Mouse (Mus musculus) urinary bladder, postnatal 14 days (tissue): ENCODE measurements around the gene Fstl4.

Experiments used
- DNase-seq: peaks from one replicate; pipeline ENCODE4 v3.0.0; 2021; ENCODE audit warnings: low spot score

The Fstl4 gene

DNA sequence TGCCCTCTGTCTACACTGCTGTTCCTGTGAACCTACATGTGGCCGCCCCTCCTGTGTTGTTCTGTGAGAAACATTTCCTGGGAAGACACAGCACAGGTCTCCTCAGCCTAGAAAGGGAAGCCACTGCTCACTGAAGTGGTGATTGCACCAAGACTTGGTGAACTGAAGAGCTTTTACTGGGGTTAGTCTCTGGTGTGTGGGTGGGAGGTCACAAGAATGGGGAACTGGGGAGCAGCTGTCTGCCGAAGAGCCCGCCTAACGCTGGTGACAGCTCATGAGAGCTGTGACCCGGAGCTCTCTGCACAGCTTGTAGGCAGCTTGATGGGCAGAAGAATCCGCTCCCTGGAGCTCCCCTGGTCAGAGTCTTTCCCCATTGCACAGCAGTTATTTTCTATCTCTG is 260.0 kb downstream of the Fstl4 start:
- no peak for DNase-seq

GRCm38 (mm10) chr11:53025686-53026085 is 261.3 kb downstream of the Fstl4 start:
- no peak for DNase-seq

DNA sequence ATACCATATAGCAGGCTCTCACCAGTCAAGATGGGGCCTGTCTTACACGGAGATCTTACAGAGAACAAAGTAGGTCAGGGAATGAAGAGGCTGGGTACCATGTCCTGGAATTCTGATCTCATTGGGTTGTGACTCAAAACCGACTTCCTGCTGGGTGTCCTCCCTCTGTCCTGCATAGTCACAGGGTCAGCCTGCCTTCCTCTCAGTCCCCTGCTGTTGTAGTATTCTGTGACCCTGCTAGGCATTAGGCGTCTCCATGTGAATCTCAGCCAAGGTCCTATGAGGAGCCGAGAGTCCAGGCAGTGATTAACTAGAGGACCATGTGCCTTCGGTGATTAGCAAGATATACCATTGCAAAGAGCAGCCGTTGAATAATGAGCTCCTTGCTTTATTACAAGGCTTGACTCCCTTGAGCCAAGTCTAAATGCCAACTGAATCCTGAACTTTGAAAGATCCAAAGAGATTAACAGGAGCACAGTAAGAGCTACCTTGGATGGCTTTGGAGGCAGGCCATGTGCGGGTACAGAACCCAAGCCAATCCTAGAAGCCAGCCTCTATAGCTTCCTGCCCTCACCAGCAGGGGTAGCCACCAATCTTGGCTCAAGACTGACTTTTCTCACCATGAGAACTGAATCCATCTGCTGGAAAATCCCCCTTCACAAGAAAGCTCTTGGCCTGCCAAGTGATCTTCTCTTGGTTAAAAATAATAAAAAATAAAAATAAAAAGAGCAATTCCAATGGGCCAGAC is 264.2 kb downstream of the Fstl4 start:
- DNase-seq, result no peak

GRCm38 (mm10) chr11:53031777-53032176 is 267.3 kb downstream of the Fstl4 start:
- DNase-seq, result peak; percentile 20

DNA sequence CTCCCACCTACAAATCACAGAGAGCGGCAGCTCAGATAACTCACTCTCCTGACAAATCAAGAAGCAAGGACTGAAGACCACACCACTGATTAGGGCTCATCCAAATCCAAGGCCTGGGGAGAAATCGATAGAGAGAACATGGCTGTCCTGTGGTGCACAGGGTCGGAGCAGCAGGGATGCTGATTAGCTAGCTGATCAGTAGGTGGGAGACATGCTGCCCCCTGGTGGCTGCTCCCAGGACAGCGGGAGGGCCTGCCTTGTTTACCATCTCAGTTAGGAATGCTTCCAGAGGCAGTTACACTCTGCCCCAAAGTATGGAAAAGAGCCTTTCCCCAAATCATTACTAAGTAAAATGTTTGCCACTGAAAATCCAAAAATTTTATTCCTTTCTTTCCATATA is 267.9 kb downstream of the Fstl4 start:
- DNase-seq, result peak; percentile 82

GRCm38 (mm10) chr11:53035414-53035813 is 271.0 kb downstream of the Fstl4 start:
- DNase-seq, result no peak

GRCm38 (mm10) chr11:53046850-53047249 is 282.4 kb downstream of the Fstl4 start:
- no peak for DNase-seq

GRCm38 (mm10) chr11:53054151-53054550 is 289.7 kb downstream of the Fstl4 start:
- no peak for DNase-seq

GRCm38 (mm10) chr11:53055896-53056295 is 291.5 kb downstream of the Fstl4 start:
- no peak for DNase-seq

GRCm38 (mm10) chr11:53056781-53057180 is 292.3 kb downstream of the Fstl4 start:
- DNase-seq, result no peak

DNA sequence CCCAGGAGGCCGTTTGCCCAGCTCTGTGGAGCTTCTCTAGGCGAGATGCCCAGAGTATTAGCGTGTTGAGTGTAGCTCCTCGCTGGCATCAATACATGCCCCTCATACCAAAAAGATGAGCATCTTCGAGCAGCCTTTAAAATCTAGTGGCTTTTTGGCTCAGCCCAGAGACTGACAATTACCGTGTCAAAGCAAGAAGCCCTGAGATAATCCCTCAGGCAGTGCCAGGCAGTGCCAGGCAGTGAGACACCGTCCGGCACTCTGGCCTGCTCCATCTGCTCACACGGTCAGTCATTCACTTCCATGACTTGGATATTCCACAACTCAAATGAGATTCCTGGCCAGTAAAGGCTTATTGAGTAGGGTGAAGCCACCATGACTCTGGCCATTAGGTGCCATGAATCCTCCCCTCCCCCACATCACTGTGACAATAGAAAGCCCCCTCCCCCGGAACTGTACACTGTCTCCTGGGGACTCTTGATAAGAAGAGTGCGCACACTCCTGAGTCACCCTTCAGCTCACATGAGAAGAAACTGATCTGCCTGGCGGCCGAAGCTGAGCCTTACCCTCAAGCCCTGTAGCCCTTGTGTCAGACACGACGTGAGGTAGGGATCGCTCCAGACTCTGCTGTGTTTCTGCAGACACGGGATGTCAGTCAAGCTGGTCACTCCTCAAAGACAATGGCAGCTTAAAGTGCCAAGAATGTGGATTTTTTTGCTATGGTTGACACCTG is 293.6 kb downstream of the Fstl4 start:
- no peak for DNase-seq

DNA sequence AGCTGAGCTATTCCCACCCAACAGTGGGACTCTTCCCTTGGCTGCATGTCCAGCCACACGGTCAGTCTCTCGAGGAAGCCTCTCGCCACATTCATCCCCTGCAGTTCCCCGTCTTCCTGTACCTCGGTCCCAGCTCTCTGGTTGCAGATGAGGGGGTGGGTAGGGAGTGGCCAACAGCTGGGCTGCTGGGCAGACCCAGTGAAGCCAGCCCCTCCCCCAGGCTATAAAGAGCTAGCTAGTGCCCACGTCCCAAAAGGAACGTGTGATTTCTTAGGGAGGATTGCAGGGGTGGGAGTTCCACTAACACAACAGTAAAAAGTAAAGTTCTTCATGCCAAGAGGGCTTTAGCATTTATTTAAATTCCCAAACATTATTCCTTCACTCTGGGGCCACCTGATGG is 294.1 kb downstream of the Fstl4 start:
- DNase-seq, result no peak

DNA sequence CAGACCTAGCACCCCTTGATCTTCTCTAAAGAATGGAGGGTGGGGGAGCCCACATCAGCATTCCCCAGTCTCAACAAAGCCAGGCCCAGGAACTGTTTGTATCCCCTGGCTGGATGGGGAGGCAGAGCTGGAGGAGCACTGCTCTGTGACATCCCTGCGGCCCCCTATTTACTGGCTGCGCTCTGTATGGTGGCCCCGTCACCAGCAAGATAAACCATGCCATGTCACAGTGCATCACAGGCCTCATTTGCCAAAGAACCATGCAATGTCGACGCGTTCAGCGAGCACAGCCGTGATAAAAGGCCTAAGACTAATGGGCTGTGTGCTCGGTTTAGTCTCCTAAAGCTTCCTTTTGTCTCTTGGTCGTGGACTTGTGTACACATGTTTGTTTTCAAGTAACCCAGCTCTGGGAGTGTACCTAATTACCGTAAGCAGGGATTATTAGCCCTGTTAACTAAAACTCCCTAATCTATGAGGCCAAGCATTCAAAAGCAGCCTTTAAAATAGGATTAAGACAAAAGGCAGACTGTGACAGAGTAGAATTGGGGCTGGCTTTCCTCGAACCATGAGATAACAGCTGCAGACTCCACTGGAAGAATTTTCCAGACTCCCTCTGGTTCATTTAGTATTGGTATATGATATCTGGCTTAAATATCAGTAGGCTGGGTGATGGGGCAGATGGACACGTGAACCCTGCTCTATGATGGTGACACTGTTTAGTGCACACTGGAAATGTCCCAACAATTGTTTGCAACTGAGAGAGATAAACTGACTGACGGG is 303.5 kb downstream of the Fstl4 start:
- DNase-seq, result no peak

DNA sequence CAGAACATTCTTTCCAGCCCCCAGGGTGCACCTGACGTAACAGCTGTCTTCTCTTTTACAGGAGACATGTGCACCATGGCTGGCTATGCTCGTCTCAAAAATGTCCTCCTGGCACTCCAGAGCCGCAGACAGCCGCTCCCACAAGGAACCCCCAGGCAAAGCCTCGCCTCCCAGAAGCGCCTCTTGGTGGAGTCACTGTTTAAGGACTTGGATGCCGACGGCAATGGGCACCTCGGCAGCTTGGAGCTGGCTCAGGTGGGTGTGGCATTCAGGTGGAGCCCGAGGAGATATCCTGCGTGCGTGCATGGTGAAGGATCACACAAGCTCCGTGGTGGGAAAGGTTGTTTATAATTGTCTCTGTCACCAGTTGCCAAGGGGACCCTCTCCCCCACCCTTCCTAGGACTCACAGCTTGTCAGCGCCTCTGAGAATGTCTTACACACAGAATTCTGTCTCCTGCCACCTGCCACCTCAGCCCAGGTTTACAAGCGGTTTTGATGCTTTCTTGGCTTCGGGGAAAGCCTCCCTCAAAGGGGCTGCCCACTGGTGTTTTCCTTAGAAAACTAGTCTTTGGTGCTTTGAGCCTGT is 304.1 kb downstream of the Fstl4 start:
- no peak for DNase-seq

GRCm38 (mm10) chr11:53069751-53070150 is 305.3 kb downstream of the Fstl4 start:
- no peak for DNase-seq

- DNase-seq, result no peak
Observed at GRCm38 (mm10) chr11:53071602-53072001, 307.2 kb downstream of the Fstl4 start.

DNA sequence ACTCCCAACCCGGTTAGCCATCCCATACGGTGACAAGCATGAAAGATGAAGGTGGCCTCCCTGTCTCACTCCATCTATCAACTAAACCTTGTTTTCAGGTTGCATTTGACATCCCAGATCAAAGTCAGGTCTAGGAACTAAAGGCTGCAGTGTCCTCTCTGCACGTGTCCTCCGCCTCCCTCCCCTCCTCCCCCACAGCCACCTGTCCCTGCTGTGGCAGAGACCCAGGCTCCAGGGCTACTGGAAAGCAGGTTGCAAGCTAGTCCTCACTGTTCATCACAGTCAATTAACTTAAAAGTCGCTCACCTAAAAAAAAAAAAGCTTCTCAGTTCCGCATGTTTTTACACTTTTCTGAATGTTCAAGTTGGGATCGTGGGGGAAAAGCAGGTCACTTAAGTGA is 313.2 kb downstream of the Fstl4 start:
- DNase-seq, result no peak

DNA sequence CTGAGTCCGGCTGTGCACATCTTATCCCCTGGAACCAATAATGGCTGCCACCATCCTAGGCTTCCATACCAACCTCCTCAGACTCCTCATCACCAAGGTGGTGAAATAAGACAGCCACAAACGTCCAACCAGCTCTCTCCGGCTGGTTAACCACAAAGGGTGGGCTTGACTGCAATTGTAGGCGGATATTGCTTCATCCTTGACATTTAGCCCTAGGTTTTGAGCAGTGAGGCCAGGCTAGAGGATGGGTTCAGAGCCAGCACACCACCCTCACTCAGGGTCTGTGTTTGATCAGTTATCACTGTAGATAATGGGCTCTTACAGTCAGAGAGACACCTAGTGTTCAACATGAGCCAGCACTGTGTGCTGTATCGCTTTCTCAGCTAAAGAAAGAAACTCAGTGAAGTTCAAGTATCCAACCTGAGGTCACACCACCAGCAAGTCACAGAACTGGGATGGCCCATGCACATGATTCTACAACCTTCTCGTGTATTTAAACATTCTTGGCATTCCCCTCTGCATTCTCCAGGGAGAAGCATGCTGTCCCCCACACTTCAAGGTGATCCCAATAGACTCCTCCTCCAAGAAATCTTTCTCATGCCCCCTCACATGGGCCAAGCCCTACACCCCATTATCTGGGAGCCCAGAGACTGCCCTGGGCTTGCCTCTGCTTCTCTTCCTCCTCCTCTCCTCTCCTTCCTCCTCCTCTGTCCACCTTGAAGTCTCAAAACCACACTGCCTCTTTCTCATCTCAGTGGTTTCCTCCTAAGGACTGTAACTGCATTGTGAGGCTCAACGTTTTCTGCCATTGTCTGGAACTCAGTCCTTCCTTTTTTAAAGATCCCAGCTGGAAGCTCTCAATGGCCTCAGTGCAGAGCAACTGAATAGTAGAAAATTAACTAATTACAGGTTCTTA is 314.2 kb downstream of the Fstl4 start:
- no peak for DNase-seq

DNA sequence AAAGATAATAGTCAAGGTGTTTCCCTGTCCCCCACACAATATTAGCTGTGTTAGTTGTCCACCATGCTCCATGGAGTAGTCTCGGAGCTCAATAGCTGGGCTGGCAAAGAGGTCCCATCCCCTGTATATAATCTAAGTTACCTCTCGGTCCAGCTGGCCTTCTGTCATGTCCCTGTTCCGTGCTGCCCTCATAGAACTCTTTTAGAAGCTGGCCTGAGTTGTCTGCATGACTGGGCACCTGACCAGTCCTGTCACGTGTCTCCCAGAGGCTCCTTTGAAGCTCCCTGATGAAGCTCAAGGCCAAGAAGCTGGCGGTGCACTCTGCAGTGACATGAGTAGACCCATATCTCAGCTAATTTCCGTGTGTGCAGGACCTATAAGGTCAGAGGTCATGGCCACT is 316.9 kb downstream of the Fstl4 start:
- no peak for DNase-seq

DNA sequence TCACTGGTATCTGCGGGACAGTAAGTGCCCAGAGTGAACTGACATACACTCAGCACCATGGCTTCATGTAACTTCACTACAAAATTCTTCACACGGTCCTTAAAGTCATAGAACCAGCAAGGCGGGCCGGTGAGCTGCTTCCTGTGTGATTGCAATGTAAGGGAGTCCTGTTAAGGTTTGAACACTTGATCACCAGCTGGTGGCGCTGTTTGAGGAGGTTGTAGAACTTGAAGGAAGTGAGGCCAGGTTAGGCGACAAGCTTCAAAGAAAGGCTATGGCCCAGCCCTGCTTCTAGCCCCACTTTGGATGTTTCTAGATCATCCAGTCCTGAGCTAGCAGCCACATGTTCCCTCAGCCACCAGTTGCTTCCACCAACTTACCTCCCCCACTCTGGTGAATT is 320.9 kb downstream of the Fstl4 start:
- DNase-seq, result peak; percentile 28

DNA sequence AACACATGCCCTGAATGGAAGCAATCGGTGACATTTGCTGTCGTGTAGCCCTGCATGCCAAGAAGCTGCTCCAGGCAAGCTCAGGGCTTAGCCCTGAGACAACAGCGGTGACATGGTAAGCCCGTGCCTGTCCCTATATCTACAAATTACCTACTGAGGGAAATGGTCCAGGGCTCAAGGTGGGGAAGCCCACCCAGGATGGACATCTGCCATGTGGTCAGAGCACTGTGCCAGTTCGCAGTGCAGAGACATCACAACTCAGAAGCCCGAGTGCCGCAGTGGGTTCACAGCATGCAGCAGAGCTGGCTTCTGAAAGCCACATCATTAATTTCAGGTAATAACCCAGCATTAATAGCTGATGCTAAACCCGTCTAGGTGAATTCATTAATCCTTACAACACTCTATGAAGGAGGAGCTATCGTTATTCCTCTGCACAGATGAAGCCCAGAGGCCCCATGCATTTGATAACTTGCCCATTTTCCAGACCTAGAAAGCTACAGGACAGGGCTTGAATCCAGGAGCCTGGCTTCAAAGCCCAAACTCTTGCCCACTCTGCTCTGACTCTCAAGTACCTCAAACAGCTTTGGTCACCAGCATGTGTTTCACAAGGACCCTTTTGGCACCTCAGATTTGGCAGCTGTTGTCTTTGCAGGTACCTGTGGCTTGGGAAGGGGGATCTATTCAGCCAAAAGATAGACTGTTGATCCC is 321.6 kb downstream of the Fstl4 start:
- no peak for DNase-seq
